Mouse (Mus musculus): ENCODE results near the gene H2-M10.2.
"Not testable (repeated sequence)": the region's sequence is repeated elsewhere in the genome, so short reads cannot be mapped to it uniquely, and the experiment has no call there.

The H2-M10.2 gene

DNA sequence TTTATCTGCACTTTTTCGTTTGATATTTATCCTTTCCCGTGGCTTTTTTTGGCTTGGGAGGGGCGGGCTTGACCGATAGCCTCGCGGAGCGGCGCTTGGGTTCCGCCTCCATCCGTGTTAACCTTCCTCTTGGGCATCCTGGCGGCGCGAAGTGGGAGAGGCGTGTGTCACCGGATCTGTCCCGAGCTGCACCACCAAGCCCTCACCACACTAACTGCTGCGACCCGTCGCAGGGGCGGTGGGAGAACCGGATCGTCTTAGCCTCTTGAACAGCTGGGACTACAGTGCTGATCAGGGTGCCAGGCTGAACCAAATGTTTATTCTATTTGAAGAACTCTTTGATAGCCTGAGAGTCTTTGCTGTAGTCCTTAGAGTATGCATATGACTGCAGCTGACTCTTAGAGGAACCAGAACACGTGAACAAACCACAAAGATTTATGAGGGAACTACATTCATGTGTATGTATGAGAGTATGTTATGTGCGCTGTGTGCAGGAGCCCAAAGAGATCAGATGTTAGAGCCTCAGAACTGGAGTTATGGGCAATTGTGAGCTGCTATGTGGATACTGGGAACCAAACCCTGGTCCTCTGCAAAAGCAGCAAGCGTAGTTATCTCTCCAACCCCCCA lies 33.9 kb downstream of the H2-M10.2 start:
- DNase-seq (ENCODE audit: low spot score) = peak; percentile 26

GRCm38 (mm10) chr17:36248886-36249285 lies 37.4 kb downstream of the H2-M10.2 start:
- DNase-seq (ENCODE audit: low spot score) = no peak

- no peak for DNase-seq (ENCODE audit: low spot score)
These were observed 40.5 kb downstream of the H2-M10.2 start for GRCm38 (mm10) chr17:36245741-36246140.

DNA sequence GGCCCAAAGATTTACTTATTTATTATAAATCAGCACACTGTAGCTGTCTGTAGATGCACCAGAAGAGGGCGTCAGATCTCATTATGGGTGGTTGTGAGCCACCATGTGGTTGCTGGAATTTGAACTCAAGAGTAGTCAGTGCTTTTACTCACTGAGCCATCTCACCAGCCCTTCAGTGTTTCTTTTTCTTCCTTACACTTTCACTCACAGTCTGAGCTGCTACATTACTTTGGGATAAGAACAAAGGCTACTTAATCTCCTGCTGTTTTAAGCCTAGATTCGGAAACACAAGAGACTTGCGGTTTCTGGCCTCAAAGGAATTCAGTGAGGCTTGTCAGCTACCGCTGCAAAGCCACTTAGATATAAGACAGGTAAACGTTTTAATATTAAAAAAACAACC lies 42.3 kb downstream of the H2-M10.2 start:
- no peak for DNase-seq (ENCODE audit: low spot score)

DNA sequence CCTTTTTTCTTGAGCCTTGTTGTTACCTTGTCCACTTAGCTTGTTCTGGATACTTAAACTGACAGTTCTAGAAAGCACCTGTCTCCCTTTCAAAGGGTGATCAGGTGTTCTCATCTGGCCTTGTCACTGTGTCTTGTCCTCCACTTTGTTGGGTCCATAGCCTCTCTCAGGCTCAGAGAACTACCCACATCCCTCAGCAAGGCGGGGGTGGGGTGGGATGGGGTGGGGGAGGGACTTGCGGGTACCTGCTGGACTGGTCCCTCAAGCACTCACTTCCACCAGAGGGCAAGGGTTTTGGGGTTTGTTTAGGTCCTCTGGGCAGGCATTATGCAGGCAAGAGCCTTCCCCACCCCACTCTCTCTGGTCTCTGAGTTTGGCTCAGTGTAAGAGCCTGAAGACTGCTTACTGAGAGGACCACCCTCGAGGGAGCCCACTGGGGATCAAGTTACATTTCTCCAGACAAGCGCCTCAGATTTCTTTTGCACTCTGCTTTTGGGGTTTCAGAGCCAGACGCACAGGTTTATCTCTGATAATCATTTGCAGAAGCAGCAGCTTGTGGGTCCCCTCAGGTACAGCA lies 45.6 kb downstream of the H2-M10.2 start:
- DNase-seq (ENCODE audit: low spot score) = no peak

DNA sequence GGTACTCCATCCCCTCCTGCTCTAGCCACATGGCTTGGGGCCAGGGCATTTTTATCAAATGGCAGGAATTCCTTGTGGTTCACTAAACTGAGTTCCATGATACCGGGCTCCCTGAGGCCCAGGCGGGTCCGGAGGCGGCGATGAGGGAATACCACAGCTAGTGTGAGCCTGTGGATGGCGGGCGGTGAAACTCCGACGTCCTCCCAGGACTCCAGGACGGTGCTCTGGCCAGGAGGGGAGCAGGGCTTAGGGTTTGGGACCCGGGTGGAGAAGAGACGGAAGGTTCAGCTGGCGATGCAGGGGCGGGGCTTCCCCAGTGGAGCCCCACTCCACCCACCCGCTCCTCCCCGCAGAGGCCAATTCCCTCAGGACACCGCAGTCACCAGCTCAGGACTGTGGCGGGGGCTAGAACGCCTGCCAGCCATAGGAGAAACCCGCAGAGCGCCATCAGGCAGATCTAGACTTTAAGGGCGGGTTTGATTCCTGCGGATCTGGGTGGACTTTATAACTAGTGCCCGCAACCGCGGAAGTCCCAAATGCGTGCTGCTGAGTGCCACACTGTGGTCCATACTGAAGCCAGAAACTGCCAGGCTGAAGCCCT lies 48.9 kb downstream of the H2-M10.2 start:
- DNase-seq (ENCODE audit: low spot score) = peak; percentile 39

DNA sequence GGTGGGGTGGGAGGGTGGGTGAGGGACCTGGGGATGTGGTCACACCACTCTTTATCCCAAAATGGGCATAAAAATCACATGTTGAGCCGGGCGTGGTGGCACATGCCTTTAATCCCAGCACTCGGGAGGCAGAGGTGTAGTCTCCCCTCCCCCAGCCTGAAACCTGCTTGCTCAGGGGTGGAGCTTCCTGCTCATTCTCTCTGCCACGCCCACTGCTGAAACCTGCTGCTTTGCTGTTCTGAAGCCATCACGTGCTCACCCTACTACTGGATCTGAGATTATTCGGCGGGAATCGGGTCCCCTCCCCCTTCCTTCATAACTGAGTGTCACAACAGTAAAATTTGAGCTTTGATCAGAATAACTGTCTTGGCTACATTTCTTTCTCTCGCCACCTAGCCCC lies 51.0 kb downstream of the H2-M10.2 start:
- DNase-seq (ENCODE audit: low spot score) = not testable (repeated sequence)

Measured in retina, embryonic 14.5 days (tissue).